Mouse (Mus musculus) splenic B cell, adult 2 months (primary cell): ENCODE data around the gene Tmem235.
"Not testable (repeated sequence)": the region's sequence is repeated elsewhere in the genome, so short reads cannot be mapped to it uniquely, and the experiment has no call there.

Experiments
- DNase-seq: peaks from one replicate; pipeline ENCODE4 v3.0.0-alpha.2; 2011; ENCODE audit warnings: low read depth, low spot score
- H3K27me3 ChIP-seq: 2 replicates; pipeline ENCODE4 v1.6.1; 2012; ENCODE audit warnings: mild to moderate bottlenecking, low read length, moderate library complexity, mixed read lengths; ENCODE audit not compliant: control insufficient read depth, poor library complexity, insufficient read depth, severe bottlenecking
- H3K36me3 ChIP-seq: 2 replicates; pipeline ENCODE4 v1.6.1; 2012; ENCODE audit warnings: mild to moderate bottlenecking, low read length, moderate library complexity, mixed read lengths; ENCODE audit not compliant: control insufficient read depth, poor library complexity, insufficient read depth, severe bottlenecking

Tmem235 gene

GRCm38 (mm10) chr11:117860601-117861000, at the start of gene Tmem235:
Gene Tmem235, plus strand, starts transcription at chr11:117860752.
- no peaks in the 10 kb centered on the region for H3K27me3 ChIP-seq
- no peaks in the 10 kb centered on the region for H3K36me3 ChIP-seq
- DNase-seq = no peak

- Histone ChIP-seq H3K36me3 (peaks cover 9% of the 10 kb centered on the region), H3K27me3 (no peaks in the 10 kb centered on the region)
- DNase-seq = no peak
Measured at GRCm38 (mm10) chr11:117813867-117814266, 46.7 kb upstream of the Tmem235 start.

GRCm38 (mm10) chr11:117814704-117815366, 45.7 kb upstream of the Tmem235 start:
- Histone ChIP-seq H3K27me3 (no peaks in the 10 kb centered on the region), H3K36me3 (peaks cover 9% of the 10 kb centered on the region)
- no peak for DNase-seq

GRCm38 (mm10) chr11:117815850-117816249, 44.7 kb upstream of the Tmem235 start:
- H3K27me3 ChIP-seq, DNase-seq, H3K36me3 ChIP-seq: not testable (repeated sequence)

GRCm38 (mm10) chr11:117816389-117816996, 44.1 kb upstream of the Tmem235 start:
- Histone ChIP-seq H3K36me3 (peaks cover 9% of the 10 kb centered on the region), H3K27me3 (no peaks in the 10 kb centered on the region)
- DNase-seq = no peak

- DNase-seq = no peak
- H3K36me3 ChIP-seq = peaks cover 5% of the 10 kb centered on the region
- H3K27me3 ChIP-seq = no peaks in the 10 kb centered on the region
Measured at GRCm38 (mm10) chr11:117819095-117819494, 41.5 kb upstream of the Tmem235 start.

GRCm38 (mm10) chr11:117820173-117820572, 40.4 kb upstream of the Tmem235 start:
- no peak for DNase-seq
- H3K27me3 ChIP-seq = no peaks in the 10 kb centered on the region
- peaks cover 2% of the 10 kb centered on the region for H3K36me3 ChIP-seq

- no peaks in the 10 kb centered on the region for H3K27me3 ChIP-seq
- H3K36me3 ChIP-seq = no peaks in the 10 kb centered on the region; the same call in none of the 2 replicates
- no peak for DNase-seq
Measured at GRCm38 (mm10) chr11:117821868-117822267, 38.7 kb upstream of the Tmem235 start.

- no peak for DNase-seq
- H3K27me3 ChIP-seq = no peaks in the 10 kb centered on the region
- H3K36me3 ChIP-seq = no peaks in the 10 kb centered on the region; the same call in none of the 2 replicates
Measured at GRCm38 (mm10) chr11:117822728-117823241, 37.8 kb upstream of the Tmem235 start.

GRCm38 (mm10) chr11:117823411-117823810, 37.1 kb upstream of the Tmem235 start:
- DNase-seq = no peak
- Histone ChIP-seq H3K36me3 (no peaks in the 10 kb centered on the region; the same call in 1 of the 2 replicates), H3K27me3 (no peaks in the 10 kb centered on the region)

- DNase-seq = peak; percentile 87
- Histone ChIP-seq H3K36me3 (no peaks in the 10 kb centered on the region), H3K27me3 (no peaks in the 10 kb centered on the region)
Measured at GRCm38 (mm10) chr11:117824060-117824969, 36.2 kb upstream of the Tmem235 start.

GRCm38 (mm10) chr11:117825333-117826101, 35.0 kb upstream of the Tmem235 start, which contains the start of the genes Afmid and Tk1:
Gene Afmid, plus strand, starts transcription at chr11:117825924.
Gene Tk1, minus strand, starts transcription at chr11:117826092.
- peak; percentile 68 for DNase-seq
- no peaks in the 10 kb centered on the region for H3K36me3 ChIP-seq
- H3K27me3 ChIP-seq = no peaks in the 10 kb centered on the region

- Histone ChIP-seq H3K36me3 (no peaks in the 10 kb centered on the region), H3K27me3 (no peaks in the 10 kb centered on the region)
- DNase-seq = no peak
Measured at GRCm38 (mm10) chr11:117826164-117826563, 34.4 kb upstream of the Tmem235 start.

- DNase-seq = no peak
- no peaks in the 10 kb centered on the region for H3K27me3 ChIP-seq
- no peaks in the 10 kb centered on the region for H3K36me3 ChIP-seq
Measured at GRCm38 (mm10) chr11:117826916-117827315, 33.6 kb upstream of the Tmem235 start.
